In genomic region chr11:119514108-119514860, GRCm38 (mm10) we compare ENCODE assay signal across 9 mouse cellular contexts. TPM values are rescaled to one million over a fixed set of nuclear protein-coding genes. Genes with fewer than 3 reads are reported as not detected.
DNase-seq lines count a peak whose midpoint lies in the region; ATAC-seq and TF ChIP-seq lines count a peak whose summit lies in the region.
"Had no signal": no experiment of that assay in that cellular context is flagged by ENCODE, and none has a peak within 500 bp of the region (broad histone marks: within the 10 kb centered on the region; RNA-seq: fewer than 3 reads in every experiment).

No protein-coding gene starts in this region.

- DNase-seq in intestine, embryonic 14.5 days (ENCODE audit: low spot score), result no peak
- DNase-seq in cerebellum, adult 18-20 months, result peak; percentile 82 to 87
- no peak for DNase-seq in forebrain, embryonic 11.5 days (ENCODE audit: low spot score)
- no peak for DNase-seq in limb, embryonic 14.5 days (ENCODE audit: low spot score)
- no peak for DNase-seq in lung, postnatal 14 days
- no peak for DNase-seq in embryo, embryonic 11 days
- DNase-seq in frontal cortex, postnatal 25 days (ENCODE audit: low spot score in 2 of 2), result no peak

- peak overlapping the region; percentile 39; the same call in 1 of the 2 replicates for H3K4me2 ChIP-seq in intestine, embryonic 14.5 days (ENCODE audit: low read length)
- H3K4me2 ChIP-seq in intestine, postnatal 0 days (replicated peaks; ENCODE audit: low read depth), result no peak overlapping the region
- H3K4me2 ChIP-seq in forebrain, embryonic 11.5 days (ENCODE audit: low read depth, low read length, severe bottlenecking), result peak overlapping the region; percentile 48
- peak overlapping the region; percentile 34; the same call in 1 of the 2 replicates for H3K4me2 ChIP-seq in limb, embryonic 14.5 days (replicated peaks; ENCODE audit: low read depth, low read length, severe bottlenecking)

- no peaks in the 10 kb centered on the region for H3K36me3 ChIP-seq in intestine, embryonic 14.5 days (ENCODE audit: control insufficient read depth, insufficient read depth, low read length)
- H3K36me3 ChIP-seq in intestine, postnatal 0 days (ENCODE audit: control insufficient read depth, insufficient read depth), result no peaks in the 10 kb centered on the region
- H3K36me3 ChIP-seq in forebrain, embryonic 11.5 days (ENCODE audit: control insufficient read depth, insufficient read depth, low read length), result no peaks in the 10 kb centered on the region
- no peaks in the 10 kb centered on the region; the same call in 1 of the 2 replicates for H3K36me3 ChIP-seq in limb, embryonic 14.5 days (ENCODE audit: control insufficient read depth, insufficient read depth, low read length)

- H3K4me1 ChIP-seq in intestine, embryonic 14.5 days (replicated peaks; ENCODE audit: control insufficient read depth, insufficient read depth, low read length), result peaks cover 5% of the 10 kb centered on the region; the same call in 1 of the 2 replicates
- H3K4me1 ChIP-seq in intestine, postnatal 0 days (replicated peaks; ENCODE audit: control insufficient read depth, insufficient read depth, low read length), result no peaks in the 10 kb centered on the region
- H3K4me1 ChIP-seq in forebrain, embryonic 11.5 days (replicated peaks; ENCODE audit: control insufficient read depth, insufficient read depth, low read length), result peaks cover 22% of the 10 kb centered on the region
- H3K4me1 ChIP-seq in limb, embryonic 14.5 days (ENCODE audit: control insufficient read depth, insufficient read depth, low read length), result peaks cover 17% of the 10 kb centered on the region

- TF ChIP-seq POLR2A in limb, embryonic 14.5 days (IDR thresholded peaks at IDR 0.05; ENCODE audit: borderline replicate concordance, extremely low read depth, insufficient read depth, insufficient read length), result no peak

- no peak for TF ChIP-seq CTCF in intestine, postnatal 0 days (IDR thresholded peaks at IDR 0.05; ENCODE audit: low read depth)

- H3K9ac ChIP-seq in intestine, embryonic 14.5 days (ENCODE audit: low read length), result no peak overlapping the region
- no peak overlapping the region for H3K9ac ChIP-seq in intestine, postnatal 0 days (ENCODE audit: low read depth, low read length)
- H3K9ac ChIP-seq in forebrain, embryonic 11.5 days (ENCODE audit: low read length), result peak overlapping the region; percentile 52; the same call in 1 of the 2 replicates
- H3K9ac ChIP-seq in limb, embryonic 14.5 days (ENCODE audit: low read depth, low read length, severe bottlenecking), result no peak overlapping the region

- H3K27ac ChIP-seq in intestine, embryonic 14.5 days (ENCODE audit: low read depth), result no peak overlapping the region
- H3K27ac ChIP-seq in intestine, postnatal 0 days (ENCODE audit: low read depth, low read length), result no peak overlapping the region
- peak overlapping the region; percentile 84 for H3K27ac ChIP-seq in forebrain, embryonic 11.5 days (ENCODE audit: low read depth, low read length)
- H3K27ac ChIP-seq in limb, embryonic 14.5 days (replicated peaks; ENCODE audit: low read depth, low read length), result no peak overlapping the region

- no peak for ATAC-seq in intestine, embryonic 14.5 days (replicated peaks; ENCODE audit: low FRiP score, low TSS enrichment, low read depth)
- no peak for ATAC-seq in intestine, postnatal 0 days
- ATAC-seq in forebrain, embryonic 11.5 days (replicated peaks; ENCODE audit: low FRiP score), result no peak
- no peak for ATAC-seq in limb, embryonic 14.5 days (ENCODE audit: low FRiP score, low read depth)
- ATAC-seq: CD4-positive, CD25-positive, alpha-beta regulatory T cell, adult 4 months had no signal

- H3K9me3 ChIP-seq in intestine, embryonic 14.5 days (ENCODE audit: control insufficient read depth, low read length), result no peaks in the 10 kb centered on the region
- no peaks in the 10 kb centered on the region for H3K9me3 ChIP-seq in intestine, postnatal 0 days (ENCODE audit: control insufficient read depth)
- no peaks in the 10 kb centered on the region for H3K9me3 ChIP-seq in forebrain, embryonic 11.5 days (ENCODE audit: control insufficient read depth, low read length)
- H3K9me3 ChIP-seq in limb, embryonic 14.5 days (ENCODE audit: control insufficient read depth, low read length), result no peaks in the 10 kb centered on the region

- 53% methylated on average over 16 of the region's 16 CpGs for whole genome bisulfite sequencing in intestine, embryonic 14.5 days
- 54% methylated on average over 16 of the region's 16 CpGs for WGBS in intestine, postnatal 0 days
- WGBS in forebrain, embryonic 11.5 days, result 46% methylated on average over 16 of the region's 16 CpGs
- WGBS in limb, embryonic 14.5 days, result 53% methylated on average over 16 of the region's 16 CpGs

- no peak overlapping the region for H3K4me3 ChIP-seq in intestine, embryonic 14.5 days (ENCODE audit: low read depth, low read length)
- H3K4me3 ChIP-seq in intestine, postnatal 0 days (ENCODE audit: low read depth, low read length), result no peak overlapping the region
- H3K4me3 ChIP-seq in forebrain, embryonic 11.5 days (ENCODE audit: low read depth, low read length), result peak overlapping the region; percentile 13; the same call in 1 of the 2 replicates
- no peak overlapping the region for H3K4me3 ChIP-seq in limb, embryonic 14.5 days (replicated peaks; ENCODE audit: low read length)

- H3K27me3 ChIP-seq in intestine, embryonic 14.5 days (replicated peaks; ENCODE audit: control insufficient read depth, insufficient read depth, low read length), result peaks cover 20% of the 10 kb centered on the region
- peaks cover 26% of the 10 kb centered on the region; the same call in 1 of the 2 replicates for H3K27me3 ChIP-seq in intestine, postnatal 0 days (replicated peaks; ENCODE audit: control insufficient read depth, insufficient read depth, low read length)
- 0 out of 2 replicates have a peak, but pooled peaks cover 5% of the 10 kb centered on the region for H3K27me3 ChIP-seq in forebrain, embryonic 11.5 days (ENCODE audit: control insufficient read depth, insufficient read depth, low read length)
- H3K27me3 ChIP-seq in limb, embryonic 14.5 days (ENCODE audit: control insufficient read depth, insufficient read depth, low read length), result no peaks in the 10 kb centered on the region

RNA-seq across cellular contexts. Expression of gene Endov, which starts 23.1 kb away (rescaled TPM):
- 15.3 and 15.8 TPM in 2 replicates for polyA plus RNA-seq in intestine, embryonic 14.5 days (2014; fragmentation: Nextera tagmentation; extraction: Ambion mirVana)
- 8.4 and 10.6 TPM in 2 replicates for polyA plus RNA-seq in intestine, postnatal 0 days (2015; fragmentation: Nextera tagmentation; extraction: Ambion mirVana)
- 18.4 and 21.0 TPM in 2 replicates for polyA plus RNA-seq in forebrain, embryonic 11.5 days (2014; fragmentation: Nextera tagmentation; extraction: Ambion mirVana)
- 29.3 and 32.9 TPM in 2 replicates for polyA plus RNA-seq in limb, embryonic 14.5 days (2012; rRNA removed)
- 12.0 and 14.9 TPM in 2 replicates for polyA plus RNA-seq in limb, embryonic 14.5 days (2014; fragmentation: Nextera tagmentation; extraction: Ambion mirVana)

RNA-seq across cellular contexts. Expression of gene Nptx1, which starts 33.3 kb away (rescaled TPM):
- 1.3 and 2.4 TPM in 2 replicates for polyA plus RNA-seq in intestine, embryonic 14.5 days (2014; fragmentation: Nextera tagmentation; extraction: Ambion mirVana)
- polyA plus RNA-seq in intestine, postnatal 0 days (2015; fragmentation: Nextera tagmentation; extraction: Ambion mirVana), result 0.26 and 0.37 TPM in 2 replicates
- 3.2 and 3.3 TPM in 2 replicates for polyA plus RNA-seq in forebrain, embryonic 11.5 days (2014; fragmentation: Nextera tagmentation; extraction: Ambion mirVana)
- 2.2 and 2.5 TPM in 2 replicates for polyA plus RNA-seq in limb, embryonic 14.5 days (2012; rRNA removed)
- 1.4 and 1.6 TPM in 2 replicates for polyA plus RNA-seq in limb, embryonic 14.5 days (2014; fragmentation: Nextera tagmentation; extraction: Ambion mirVana)
- polyA plus RNA-seq: CD4-positive, CD25-positive, alpha-beta regulatory T cell, adult 4 months had no signal

Comparison
In these comparisons a context has a peak if more than half of its experiments do, and no peak if none do; other contexts are left out.
1. DNase-seq: peak in cerebellum, adult 18-20 months (2 of 2); none in intestine, embryonic 14.5 days (single experiment), forebrain, embryonic 11.5 days (single experiment), limb, embryonic 14.5 days (single experiment), lung, postnatal 14 days (single experiment), embryo, embryonic 11 days (single experiment) and frontal cortex, postnatal 25 days (0 of 2).